Mouse (Mus musculus) myocyte (in vitro differentiated cells): ENCODE data around the gene Efr3b. TPM values are rescaled to one million over a fixed set of nuclear protein-coding genes. Genes with fewer than 3 reads are reported as not detected.

Experiments
- H3K27me3 ChIP-seq: one replicate; pipeline ENCODE4 v1.6.1; 2011; ENCODE audit not compliant: control insufficient read depth, insufficient read depth, insufficient read length
- H3K36me3 ChIP-seq: one replicate; pipeline ENCODE4 v1.6.1; 2011; ENCODE audit not compliant: control insufficient read depth, insufficient read depth
- H3K4me2 ChIP-seq: one replicate; pipeline ENCODE4 v1.6.1; 2011; ENCODE audit warnings: low read depth, control low read depth
- H3K4me3 ChIP-seq: one replicate; pipeline ENCODE4 v1.5.1; 2011; ENCODE audit warnings: mild to moderate bottlenecking, control low read depth, moderate library complexity
- H3K79me2 ChIP-seq: one replicate; pipeline ENCODE4 v1.6.1; 2011; ENCODE audit not compliant: control insufficient read depth, insufficient read depth
- H3ac ChIP-seq: one replicate; pipeline ENCODE4 v1.6.1; 2011; ENCODE audit not compliant: control insufficient read depth, insufficient read length
- CEBPB ChIP-seq: IDR thresholded peaks from 2 replicates; pipeline ENCODE4 v1.6.1; 2011; ENCODE audit warnings: mild to moderate bottlenecking, moderate library complexity; ENCODE audit not compliant: poor library complexity, insufficient read depth, severe bottlenecking
- E2F4 ChIP-seq: IDR thresholded peaks from one replicate; pipeline ENCODE4 v1.6.1; 2011; ENCODE audit warnings: mild to moderate bottlenecking, control low read depth, moderate library complexity; ENCODE audit not compliant: insufficient read depth
- MAX ChIP-seq: IDR thresholded peaks from one replicate; pipeline ENCODE4 v1.6.1; 2011; ENCODE audit warnings: low read depth, mild to moderate bottlenecking, control low read depth
- MYOD1 ChIP-seq, 3 experiments: IDR thresholded peaks; one replicate each; pipeline ENCODE4 v1.6.1; 2011; ENCODE audit warnings: control low read depth in 2 of 3, low read depth in 2 of 3, mild to moderate bottlenecking in 2 of 3, moderate library complexity in 1 of 3; ENCODE audit not compliant: insufficient read length in 2 of 3, control insufficient read depth in 1 of 3
- MYOG ChIP-seq, 3 experiments: IDR thresholded peaks; one replicate each; pipeline ENCODE4 v1.6.1; 2011; ENCODE audit warnings: control low read depth in 2 of 3, low read depth in 2 of 3, mild to moderate bottlenecking in 2 of 3; ENCODE audit not compliant: insufficient read length in 2 of 3, control insufficient read depth in 1 of 3, insufficient read depth in 1 of 3
- POLR2AphosphoS2 ChIP-seq: IDR thresholded peaks from one replicate; pipeline ENCODE4 v1.6.1; 2011; ENCODE audit warnings: low read depth, control low read depth; ENCODE audit not compliant: insufficient read length
- REST ChIP-seq: IDR thresholded peaks from one replicate; pipeline ENCODE4 v1.6.1; 2011; ENCODE audit warnings: mild to moderate bottlenecking, control low read depth, moderate library complexity; ENCODE audit not compliant: insufficient read depth, insufficient read length
- SRF ChIP-seq: IDR thresholded peaks from one replicate; pipeline ENCODE4 v1.6.1; 2011; ENCODE audit warnings: low read depth; ENCODE audit not compliant: control insufficient read depth, insufficient read length
- TCF12 ChIP-seq: IDR thresholded peaks from one replicate; pipeline ENCODE4 v1.6.1; 2011; ENCODE audit warnings: mild to moderate bottlenecking, control low read depth; ENCODE audit not compliant: poor library complexity, insufficient read depth, severe bottlenecking
- USF1 ChIP-seq: IDR thresholded peaks from one replicate; pipeline ENCODE4 v1.6.1; 2011; ENCODE audit warnings: low read depth, mild to moderate bottlenecking, control low read depth, moderate library complexity
- polyA plus RNA-seq: library from polyadenylated mRNA; unstranded; fragments of >200 nt; fragmentation: generic; extraction: Trizol; gene quantifications from one replicate; pipeline ENCODE4 v1.2.1, GENCODE M21; 2012; ENCODE audit warnings: missing spikeins

Efr3b gene
- polyA plus RNA-seq, 1 experiment = 0.02 TPM

DNA sequence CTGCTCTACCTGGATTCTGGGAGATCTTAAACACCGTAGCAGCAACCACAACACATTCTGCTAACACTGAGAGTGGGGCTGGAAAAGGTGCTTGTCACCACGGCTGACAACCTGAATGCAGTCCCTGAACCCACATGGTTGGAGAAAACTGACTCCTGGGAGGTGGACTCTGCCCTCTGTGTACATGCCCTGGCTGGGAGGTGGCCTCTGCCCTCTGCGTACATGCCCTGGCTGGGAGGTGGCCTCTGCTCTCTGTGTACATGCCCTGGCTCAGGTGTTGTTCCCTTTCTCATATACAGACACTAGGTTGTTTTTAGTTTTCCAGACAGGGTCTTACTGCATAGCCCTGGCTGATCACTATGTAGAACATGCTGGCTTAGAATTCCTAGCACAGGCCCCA, 119.3 kb downstream of the Efr3b start:
- no peak overlapping the region for H3K4me3 ChIP-seq
- H3ac ChIP-seq = no peak overlapping the region
- peaks cover 7% of the 10 kb centered on the region for H3K27me3 ChIP-seq
- no peak overlapping the region for H3K4me2 ChIP-seq
- no peak for TF ChIP-seq POLR2AphosphoS2
- H3K79me2 ChIP-seq = no peaks in the 10 kb centered on the region
- H3K36me3 ChIP-seq = no peaks in the 10 kb centered on the region

DNA sequence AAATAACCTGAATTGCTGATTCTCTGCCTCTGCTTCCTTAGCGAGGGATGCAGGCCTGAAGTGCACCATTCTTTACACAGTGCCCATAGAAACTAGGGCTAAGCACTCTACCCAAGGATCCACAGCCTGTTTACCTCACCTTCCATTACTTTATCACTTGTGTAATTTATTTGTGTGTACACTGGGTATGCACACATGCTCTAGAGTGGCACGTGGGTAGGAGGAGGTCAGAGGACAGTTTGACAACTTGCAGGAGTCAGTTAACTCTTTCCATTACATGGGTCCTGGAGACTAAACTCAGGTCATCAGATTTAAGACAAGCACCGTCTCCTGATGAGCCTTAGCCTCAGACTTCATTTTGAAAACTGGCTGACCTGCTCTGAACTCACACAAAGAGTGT, 120.1 kb downstream of the Efr3b start:
- no peak overlapping the region for H3K4me3 ChIP-seq
- H3K4me2 ChIP-seq = no peak overlapping the region
- no peaks in the 10 kb centered on the region for H3K36me3 ChIP-seq
- TF ChIP-seq TCF12 (no peak), MAX (no peak), REST (no peak), CEBPB (no peak)
- H3K27me3 ChIP-seq = peaks cover 7% of the 10 kb centered on the region
- H3K79me2 ChIP-seq = no peaks in the 10 kb centered on the region
- H3ac ChIP-seq = no peak overlapping the region

DNA sequence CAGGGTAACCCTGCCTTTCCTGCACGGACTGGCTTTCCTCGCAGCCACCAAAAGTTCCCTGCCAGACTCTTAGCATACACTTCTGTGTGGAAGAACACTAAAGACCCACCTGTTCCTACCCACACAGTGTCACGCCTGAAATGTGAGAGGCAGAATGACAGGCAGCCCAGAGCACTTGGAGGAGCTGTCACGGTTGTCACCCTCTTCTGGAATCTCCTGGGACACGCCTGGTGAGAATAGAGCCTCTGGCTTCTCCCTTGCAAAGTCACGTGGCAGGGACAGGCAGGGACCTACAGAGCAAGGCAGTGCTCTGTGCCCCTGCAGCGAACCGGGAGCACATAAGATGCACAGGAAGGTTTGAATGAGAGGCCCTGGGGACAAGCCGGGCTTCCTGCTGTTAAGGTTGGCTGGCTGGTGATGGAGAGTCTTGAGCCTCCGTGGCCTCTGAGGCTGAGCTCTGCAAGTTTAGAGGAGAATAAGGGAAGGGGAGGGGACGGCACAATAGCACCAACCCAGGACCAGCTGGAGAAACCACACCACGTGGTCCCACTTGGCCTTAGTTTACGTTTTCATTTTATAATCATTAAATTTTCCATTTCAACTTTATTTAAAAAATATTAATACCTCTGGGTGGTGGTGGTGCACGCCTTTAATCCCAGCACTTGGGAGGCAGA, 120.9 kb downstream of the Efr3b start:
- TF ChIP-seq SRF = no peak
- TF ChIP-seq MYOG (IDR thresholded peaks at IDR 0.05; ENCODE audit: control insufficient read depth in 1 of 3, insufficient read depth in 1 of 3, insufficient read length in 2 of 3, low read depth in 2 of 3) = peak in 1 of 3 experiments; percentile 66
- TF ChIP-seq USF1 = peak; percentile 66
- peak in 2 of 3 experiments; percentile 13 to 69 for TF ChIP-seq MYOD1 (IDR thresholded peaks at IDR 0.05; ENCODE audit: control insufficient read depth in 1 of 3, insufficient read length in 2 of 3, low read depth in 2 of 3)
- TF ChIP-seq POLR2AphosphoS2 = no peak
- no peak for TF ChIP-seq REST
- no peak overlapping the region for H3ac ChIP-seq
- peaks cover 7% of the 10 kb centered on the region for H3K27me3 ChIP-seq
- no peaks in the 10 kb centered on the region for H3K79me2 ChIP-seq
- H3K4me3 ChIP-seq = no peak overlapping the region
- H3K4me2 ChIP-seq = no peak overlapping the region
- H3K36me3 ChIP-seq = no peaks in the 10 kb centered on the region

DNA sequence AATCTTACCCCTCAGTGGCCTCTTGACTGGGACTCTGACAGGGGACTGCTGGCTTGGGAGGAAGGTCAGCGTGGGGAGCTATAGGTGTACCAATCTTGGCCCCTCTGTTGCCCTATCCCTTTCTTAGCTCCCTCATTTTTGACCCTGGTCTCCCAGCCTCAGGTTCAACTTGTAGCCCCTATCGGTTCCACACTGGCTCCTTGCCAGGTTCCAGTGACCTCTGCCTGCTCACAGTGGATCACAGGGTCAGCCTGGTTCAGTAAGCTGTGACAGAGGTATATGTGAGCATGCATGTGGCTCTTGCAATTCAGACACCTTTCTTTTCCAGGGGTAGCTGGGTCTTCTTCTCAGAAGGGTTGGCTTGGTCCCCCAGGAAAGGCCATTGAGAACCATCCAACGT, 122.9 kb downstream of the Efr3b start:
- Histone ChIP-seq H3K4me3 (no peak overlapping the region), H3K27me3 (peaks cover 7% of the 10 kb centered on the region), H3ac (no peak overlapping the region), H3K79me2 (no peaks in the 10 kb centered on the region), H3K4me2 (no peak overlapping the region), H3K36me3 (no peaks in the 10 kb centered on the region)
- TF ChIP-seq MYOD1 (IDR thresholded peaks at IDR 0.05; ENCODE audit: control insufficient read depth in 1 of 3, insufficient read length in 2 of 3, low read depth in 2 of 3) (no peak), TCF12 (no peak), REST (no peak), MAX (no peak), E2F4 (no peak)

Other genes with a start within 250 kb of the Efr3b start
- gene Dnmt3a, start 232.9 kb downstream of the Efr3b start, polyA plus RNA-seq = 4.6 TPM
- gene Pomc, start 84.0 kb downstream of the Efr3b start, polyA plus RNA-seq = not detected
- 4.8 TPM for gene Dnajc27, start 43.7 kb upstream of the Efr3b start, polyA plus RNA-seq
- 0.85 TPM for gene Adcy3, start 94.2 kb upstream of the Efr3b start, polyA plus RNA-seq
- 3.5 TPM for gene Ptrhd1, start 195.1 kb upstream of the Efr3b start, polyA plus RNA-seq
- 5.5 TPM for gene Cenpo, start 195.4 kb upstream of the Efr3b start, polyA plus RNA-seq